Mouse (Mus musculus) CH12.LX (cell line): ENCODE data around the gene Lin7c.

Experiments
- CTCF ChIP-seq, 2 experiments: IDR thresholded peaks in 1 of 2; conservative IDR thresholded peaks in 1 of 2; 2 replicates each; pipeline ENCODE4 v1.5.1; 2011 to 2012; ENCODE audit warnings: low read depth in 2 of 2, low read length in 2 of 2, improper control_type of control experiment in 1 of 2, inconsistent platforms in 1 of 2, mild to moderate bottlenecking in 1 of 2, moderate library complexity in 1 of 2
- E2F4 ChIP-seq: IDR thresholded peaks from 2 replicates; pipeline ENCODE4 v1.6.1; 2011; ENCODE audit warnings: low read depth, low read length, improper control_type of control experiment; ENCODE audit not compliant: insufficient replicate concordance
- ELF1 ChIP-seq: IDR thresholded peaks from 2 replicates; pipeline ENCODE4 v1.6.1; 2014; ENCODE audit warnings: low read depth, mild to moderate bottlenecking, inconsistent platforms, low read length, improper control_type of control experiment
- EP300 ChIP-seq: IDR thresholded peaks from 2 replicates; pipeline ENCODE4 v1.6.1; 2011; ENCODE audit warnings: low read length, improper control_type of control experiment
- ETS1 ChIP-seq: conservative IDR thresholded peaks from 2 replicates; pipeline ENCODE4 v1.6.1; 2012; ENCODE audit warnings: low read depth, mild to moderate bottlenecking, inconsistent platforms, low read length, improper control_type of control experiment, moderate library complexity
- HCFC1 ChIP-seq: IDR thresholded peaks from 2 replicates; pipeline ENCODE4 v1.6.1; 2012; ENCODE audit warnings: low read depth, mild to moderate bottlenecking, inconsistent platforms, low read length, improper control_type of control experiment
- MAFK ChIP-seq: IDR thresholded peaks from 2 replicates; pipeline ENCODE4 v1.6.1; 2011; ENCODE audit warnings: low read length, improper control_type of control experiment; ENCODE audit not compliant: insufficient replicate concordance
- MAX ChIP-seq: IDR thresholded peaks from 2 replicates; pipeline ENCODE4 v1.6.1; 2011; ENCODE audit warnings: low read length, improper control_type of control experiment
- NRF1 ChIP-seq: IDR thresholded peaks from 2 replicates; pipeline ENCODE4 v1.6.1; 2014; ENCODE audit warnings: low read depth, mild to moderate bottlenecking, inconsistent platforms, low read length, improper control_type of control experiment, moderate library complexity
- POLR2A ChIP-seq: IDR thresholded peaks from 2 replicates; pipeline ENCODE4 v1.6.1; 2011; ENCODE audit warnings: low read depth, mild to moderate bottlenecking, improper control_type of control experiment, low read length
- RCOR1 ChIP-seq: conservative IDR thresholded peaks from 2 replicates; pipeline ENCODE4 v1.6.1; 2012; ENCODE audit warnings: low read depth, mild to moderate bottlenecking, inconsistent platforms, low read length, improper control_type of control experiment
- TBP ChIP-seq: conservative IDR thresholded peaks from 2 replicates; pipeline ENCODE4 v1.6.1; 2011; ENCODE audit warnings: low read depth, low read length, improper control_type of control experiment
- TCF12 ChIP-seq: IDR thresholded peaks from 2 replicates; pipeline ENCODE4 v1.6.1; 2014; ENCODE audit warnings: low read depth, mild to moderate bottlenecking, inconsistent platforms, low read length, improper control_type of control experiment

GRCm38 (mm10) chr2:109933151-109933550 is 42.5 kb downstream of the Lin7c start:
- no peak for TF ChIP-seq ELF1
- no peak for TF ChIP-seq HCFC1
- TF ChIP-seq POLR2A: no peak
- TF ChIP-seq E2F4: no peak
- TF ChIP-seq EP300: no peak
- TF ChIP-seq MAX: no peak
- TF ChIP-seq CTCF (conservative IDR thresholded peaks at IDR 0.05 in 1 of 2, IDR thresholded peaks at IDR 0.05 in 1 of 2; ENCODE audit: low read depth in 2 of 2, low read length in 2 of 2): no peak
- no peak for TF ChIP-seq NRF1
- TF ChIP-seq TBP: no peak
- no peak for TF ChIP-seq ETS1
- TF ChIP-seq MAFK: no peak
- TF ChIP-seq RCOR1: no peak
- no peak for TF ChIP-seq TCF12
